Mouse (Mus musculus) heart, postnatal 0 days (tissue): Measurements from ENCODE around the gene Lipt2.

Source experiments
- CTCF ChIP-seq: IDR thresholded peaks from 2 replicates; pipeline ENCODE4 v1.5.1; 2016; ENCODE audit warnings: antibody characterized with exemption, control low read depth, low read depth
- EP300 ChIP-seq: IDR thresholded peaks from 2 replicates; pipeline ENCODE4 v1.6.1; 2016; ENCODE audit warnings: antibody characterized with exemption, low read depth

GRCm38 (mm10) chr7:100206144-100206543 is 47.1 kb downstream of the Lipt2 start:
- TF ChIP-seq CTCF (no peak), EP300 (no peak)
